Mouse (Mus musculus): Measurements from ENCODE around the gene Slc2a13. TPM values are rescaled to one million over a fixed set of nuclear protein-coding genes. Genes with fewer than 3 reads are reported as not detected.

Gene Slc2a13
- total RNA-seq, 2 experiments from 2014 or later, result 108 to 112 TPM

- DNase-seq (ENCODE audit: low spot score in 2 of 2), result no peak
Observed at GRCm38 (mm10) chr15:91283418-91283817, 289.6 kb downstream of the Slc2a13 start.

- DNase-seq (ENCODE audit: low spot score in 2 of 2), result no peak
Observed at GRCm38 (mm10) chr15:91282822-91283221, 290.2 kb downstream of the Slc2a13 start.

DNA sequence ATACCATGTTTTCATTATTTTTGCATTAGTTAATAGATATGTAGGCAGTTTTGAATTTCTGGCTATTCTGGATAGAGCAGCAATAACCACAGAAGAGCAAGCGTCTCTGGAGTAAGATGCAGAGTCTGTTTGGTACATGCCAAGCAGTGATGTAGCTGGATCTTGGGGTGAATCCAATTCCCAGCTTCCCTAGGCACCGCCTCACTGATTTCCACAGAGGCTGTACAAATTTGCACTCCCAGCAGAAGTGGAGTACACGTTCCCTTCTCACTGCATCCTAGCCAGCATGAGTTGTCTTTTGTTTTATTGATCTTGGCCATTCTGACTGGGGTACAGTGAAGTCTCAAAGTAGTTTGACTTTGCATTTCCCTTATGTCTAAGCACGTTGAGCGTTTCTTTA is 291.5 kb downstream of the Slc2a13 start:
- DNase-seq (ENCODE audit: low spot score in 2 of 2), result no peak

DNA sequence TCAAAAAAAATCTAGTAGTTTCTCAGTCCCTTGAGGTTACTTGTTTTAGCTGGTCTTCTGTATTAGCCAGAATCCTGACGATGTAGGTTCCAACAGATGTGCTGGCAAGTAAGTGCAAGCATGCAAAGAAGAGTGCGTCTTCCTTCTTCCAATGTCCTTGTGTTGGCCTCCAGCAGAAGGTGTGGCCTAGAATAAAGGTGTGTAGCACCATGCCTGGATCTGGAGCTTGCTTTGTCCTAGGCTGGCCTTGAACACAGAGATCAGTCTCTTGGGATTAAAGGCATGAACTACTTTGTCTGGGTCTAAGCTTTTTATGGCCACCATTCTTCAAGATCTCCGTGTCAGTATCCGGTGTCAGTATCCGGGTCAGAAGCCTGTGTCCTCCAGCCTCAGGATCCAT is 293.5 kb downstream of the Slc2a13 start:
- DNase-seq (ENCODE audit: low spot score in 2 of 2), result no peak

DNA sequence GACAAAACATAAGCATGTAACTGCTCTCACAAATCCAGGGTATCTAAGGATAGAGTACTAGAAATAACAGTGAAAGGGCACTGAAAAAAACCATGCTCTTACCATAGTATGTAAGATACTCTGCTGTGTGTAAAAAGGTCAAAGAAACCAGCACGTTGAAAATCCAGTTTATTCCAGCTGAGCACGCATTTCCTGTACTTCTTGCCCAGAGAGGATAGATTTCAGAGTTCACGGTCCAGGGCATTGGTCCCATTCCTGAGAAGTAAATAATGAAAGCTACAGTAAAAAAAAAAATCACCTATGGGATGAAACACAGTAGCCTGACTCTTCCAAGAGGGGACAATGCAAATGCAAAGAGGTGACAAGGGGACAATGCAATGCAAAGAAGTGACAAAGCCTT is 297.1 kb downstream of the Slc2a13 start:
- DNase-seq (ENCODE audit: low spot score in 2 of 2), result no peak

- no peak for DNase-seq (ENCODE audit: low spot score in 2 of 2)
Observed at GRCm38 (mm10) chr15:91268532-91268931, 304.5 kb downstream of the Slc2a13 start.

- no peak for DNase-seq (ENCODE audit: low spot score in 2 of 2)
Observed at GRCm38 (mm10) chr15:91263926-91264325, 309.1 kb downstream of the Slc2a13 start.

DNA sequence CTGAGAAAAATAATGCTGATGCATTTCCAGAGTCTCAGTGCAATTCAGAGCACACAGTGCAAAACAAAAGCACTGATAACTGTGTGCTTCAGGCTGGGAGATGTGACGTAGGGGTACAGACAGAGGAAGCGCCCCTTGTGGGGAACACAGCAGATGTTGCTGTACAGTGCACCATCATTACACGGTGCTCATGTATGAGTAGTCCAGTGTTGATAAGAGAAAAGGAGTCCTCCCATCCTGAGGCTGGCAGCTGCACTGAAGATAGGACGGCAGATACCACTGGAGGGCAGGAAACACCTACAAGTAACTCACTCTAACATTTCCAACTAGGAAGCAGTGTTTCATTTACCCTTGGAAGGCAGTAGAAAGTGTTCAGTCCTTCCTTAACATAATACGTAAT is 312.5 kb downstream of the Slc2a13 start:
- DNase-seq (ENCODE audit: low spot score in 2 of 2), result no peak

DNA sequence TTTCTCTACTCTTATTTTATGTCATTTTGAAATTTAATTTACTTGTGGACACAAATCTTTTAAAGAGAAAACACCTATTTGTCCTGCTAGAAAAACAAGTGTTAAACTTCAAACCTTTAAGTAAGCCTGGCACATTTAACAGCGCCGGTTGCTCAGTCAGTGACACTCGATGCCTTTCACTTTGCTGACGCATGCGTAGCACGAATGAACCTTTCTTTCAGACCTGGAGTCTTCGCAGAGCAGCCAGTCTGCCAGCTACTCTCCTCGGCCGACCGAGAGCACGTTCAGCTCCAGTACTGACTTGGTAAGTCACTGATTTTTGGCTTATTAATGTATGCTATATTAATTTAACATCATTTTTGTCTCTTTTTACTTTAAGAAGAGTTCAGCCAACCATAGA is 315.9 kb downstream of the Slc2a13 start:
- DNase-seq (ENCODE audit: low spot score in 2 of 2), result no peak

DNA sequence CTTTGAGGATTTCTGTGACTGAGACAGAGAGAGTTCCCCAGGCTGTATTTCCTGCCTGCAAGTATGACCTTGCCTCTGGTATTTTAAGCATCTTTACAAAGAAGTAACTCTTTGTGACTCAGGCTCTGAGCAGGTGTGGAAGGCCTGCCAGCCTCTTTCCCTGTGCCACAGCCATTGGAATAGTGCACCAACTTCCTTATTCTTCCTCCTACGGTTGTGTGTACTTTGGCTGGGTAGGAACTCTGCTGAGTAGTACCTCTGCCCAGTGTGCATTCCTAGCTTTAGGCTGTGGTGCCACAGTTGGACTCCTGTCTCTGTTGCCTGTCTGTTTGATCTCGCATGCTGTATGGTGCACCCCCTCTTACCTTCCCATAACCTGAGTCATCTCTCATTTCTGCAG is 317.8 kb downstream of the Slc2a13 start:
- DNase-seq (ENCODE audit: low spot score in 2 of 2), result no peak

DNA sequence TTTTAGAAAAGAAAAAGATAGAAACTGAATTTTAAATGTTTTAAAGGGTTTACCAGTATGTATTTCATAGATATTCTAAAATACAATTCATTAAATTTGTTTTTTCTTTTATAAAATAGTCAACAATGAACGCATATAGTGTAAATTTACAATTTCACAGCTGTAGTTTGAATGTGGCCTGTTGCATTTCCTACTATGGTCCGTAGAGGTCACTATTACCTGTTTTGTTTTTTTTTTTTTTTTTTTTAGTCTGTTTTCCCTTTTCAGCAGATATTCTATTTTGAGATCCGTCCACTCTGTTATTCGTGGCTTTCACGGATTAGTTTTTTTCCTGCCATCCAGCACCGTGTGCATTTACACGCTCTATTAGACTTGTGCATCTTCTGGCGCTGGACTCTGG is 320.1 kb downstream of the Slc2a13 start:
- no peak for DNase-seq (ENCODE audit: low spot score in 2 of 2)

DNA sequence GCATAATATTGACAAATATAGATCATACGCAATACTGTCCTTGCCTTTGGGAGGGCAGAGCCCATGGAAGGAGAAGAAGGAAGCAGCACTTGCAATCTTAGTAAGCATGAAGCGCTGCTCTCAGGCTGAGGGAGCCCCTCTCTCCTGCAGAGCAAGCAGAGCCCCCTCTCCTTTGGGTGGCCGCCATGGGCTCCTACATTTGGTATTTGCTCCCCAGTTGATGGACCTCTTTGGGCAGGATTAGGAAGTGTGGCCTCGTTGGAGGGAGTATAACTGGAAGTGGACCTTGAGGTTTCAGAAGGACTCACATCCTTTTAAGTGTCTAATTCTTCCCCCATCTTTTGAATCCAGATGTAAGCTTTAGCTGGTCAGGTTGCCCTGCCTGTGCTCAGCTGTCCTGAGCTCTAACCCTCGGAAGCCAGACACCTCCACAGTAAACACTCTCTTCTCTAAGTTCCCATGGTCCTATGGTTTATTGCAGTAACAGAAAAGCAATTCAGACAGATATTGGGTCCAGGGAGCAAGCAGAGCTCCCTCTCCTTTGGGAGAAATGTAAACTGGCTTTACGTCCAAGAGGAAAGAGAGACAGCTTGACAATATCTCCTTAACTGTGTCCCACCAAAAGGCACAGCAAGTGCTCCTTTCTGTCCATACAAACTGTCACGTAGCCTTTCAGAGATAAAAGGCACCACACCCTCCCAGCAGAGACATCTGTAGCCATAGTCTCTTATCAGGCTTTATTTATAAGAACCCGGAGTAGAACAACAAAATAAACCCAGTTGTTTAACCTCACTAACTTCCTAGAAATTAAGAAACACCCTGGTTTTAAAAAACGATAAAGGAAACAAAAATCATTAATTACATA is 321.3 kb downstream of the Slc2a13 start:
- no peak for DNase-seq (ENCODE audit: low spot score in 2 of 2)

- DNase-seq (ENCODE audit: low spot score in 2 of 2), result peak; percentile 9 to 38
Observed at GRCm38 (mm10) chr15:91250815-91251214, 322.2 kb downstream of the Slc2a13 start.

DNA sequence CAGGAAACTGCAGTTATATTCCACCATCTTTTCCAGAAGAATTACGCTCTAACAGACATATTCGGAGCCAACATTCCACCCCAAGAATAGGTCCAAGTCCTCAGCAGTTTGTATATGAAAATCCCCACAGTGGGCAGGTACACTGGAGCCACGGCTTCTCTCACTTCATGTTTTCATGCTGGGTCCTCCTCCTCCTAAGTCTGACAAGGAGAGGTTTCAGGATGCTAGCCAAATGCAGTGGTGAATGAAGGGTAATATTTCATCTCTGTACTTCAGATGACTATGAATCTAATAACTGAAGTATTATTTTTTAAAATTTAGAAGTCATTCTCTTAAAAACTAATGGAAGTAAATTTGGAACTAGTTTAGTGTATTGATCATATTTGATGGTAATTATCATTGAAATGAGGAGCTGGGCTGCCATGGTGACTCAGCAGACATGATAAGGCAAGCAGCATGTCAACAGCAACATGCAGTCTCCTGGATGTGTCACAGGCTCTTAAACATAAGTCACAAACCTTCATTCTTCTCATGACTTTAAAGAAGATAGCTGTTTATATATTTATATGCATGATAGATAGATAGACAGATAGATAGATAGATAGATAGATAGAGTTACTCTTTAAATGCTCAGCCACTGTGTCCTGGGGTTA is 332.3 kb downstream of the Slc2a13 start:
- no peak for DNase-seq (ENCODE audit: low spot score in 2 of 2)

GRCm38 (mm10) chr15:91237294-91237693 is 335.8 kb downstream of the Slc2a13 start:
- no peak for DNase-seq (ENCODE audit: low spot score in 2 of 2)

Other genes starting within 250 kb of the Slc2a13 start
- 10 to 100 TPM; 61.0 to 62.5 TPM for gene Lrrk2, start 99.9 kb upstream of the Slc2a13 start, total RNA-seq (2021)